Mouse (Mus musculus): ENCODE results near the gene Plb1. TPM values are rescaled to one million over a fixed set of nuclear protein-coding genes. Genes with fewer than 3 reads are reported as not detected.

Plb1 gene
- polyA plus RNA-seq, 1 experiment from 2014 or later: 18.1 TPM

GRCm38 (mm10) chr5:32280066-32280465 lies 47.6 kb downstream of the Plb1 start:
- ATAC-seq (ENCODE audit: low read depth): no peak
- no peaks in the 10 kb centered on the region for H3K9me3 ChIP-seq (ENCODE audit: control insufficient read depth, low read length)

GRCm38 (mm10) chr5:32282345-32282744 lies 49.8 kb downstream of the Plb1 start:
- Histone ChIP-seq H3K27me3 (ENCODE audit: control insufficient read depth, insufficient read depth, low read depth, low read length) (no peaks in the 10 kb centered on the region), H3K4me1 (replicated peaks; ENCODE audit: control insufficient read depth, insufficient read depth, low read length) (no peaks in the 10 kb centered on the region), H3K27ac (ENCODE audit: low read length) (no peak overlapping the region), H3K36me3 (ENCODE audit: control insufficient read depth, insufficient read depth, low read length) (no peaks in the 10 kb centered on the region), H3K9me3 (ENCODE audit: control insufficient read depth, low read length) (no peaks in the 10 kb centered on the region), H3K4me2 (ENCODE audit: low read depth, low read length) (no peak overlapping the region), H3K4me3 (ENCODE audit: low read length) (no peak overlapping the region), H3K9ac (ENCODE audit: low read length) (no peak overlapping the region)
- 39% methylated on average over 4 of the region's 4 CpGs for WGBS
- no peak for ATAC-seq (ENCODE audit: low read depth)

More at GRCm38 (mm10) chr5:32280066-32280465, 47.6 kb downstream of the Plb1 start:
- Histone ChIP-seq H3K4me3 (ENCODE audit: low read length) (no peak overlapping the region), H3K36me3 (ENCODE audit: control insufficient read depth, insufficient read depth, low read length) (no peaks in the 10 kb centered on the region), H3K27me3 (ENCODE audit: control insufficient read depth, insufficient read depth, low read depth, low read length) (no peaks in the 10 kb centered on the region), H3K9ac (ENCODE audit: low read length) (no peak overlapping the region), H3K4me1 (replicated peaks; ENCODE audit: control insufficient read depth, insufficient read depth, low read length) (no peaks in the 10 kb centered on the region), H3K4me2 (ENCODE audit: low read depth, low read length) (no peak overlapping the region), H3K27ac (ENCODE audit: low read length) (no peak overlapping the region)
- 39% methylated on average over 3 of the region's 3 CpGs for WGBS

GRCm38 (mm10) chr5:32283457-32283856 lies 50.9 kb downstream of the Plb1 start:
- H3K36me3 ChIP-seq (ENCODE audit: control insufficient read depth, insufficient read depth, low read length): no peaks in the 10 kb centered on the region
- H3K4me1 ChIP-seq (replicated peaks; ENCODE audit: control insufficient read depth, insufficient read depth, low read length): no peaks in the 10 kb centered on the region
- H3K9ac ChIP-seq (ENCODE audit: low read length): no peak overlapping the region
- no peak overlapping the region for H3K4me2 ChIP-seq (ENCODE audit: low read depth, low read length)
- WGBS: 63% methylated on average over 2 of the region's 2 CpGs
- no peak overlapping the region for H3K27ac ChIP-seq (ENCODE audit: low read length)
- H3K4me3 ChIP-seq (ENCODE audit: low read length): no peak overlapping the region
- H3K9me3 ChIP-seq (ENCODE audit: control insufficient read depth, low read length): no peaks in the 10 kb centered on the region
- no peaks in the 10 kb centered on the region for H3K27me3 ChIP-seq (ENCODE audit: control insufficient read depth, insufficient read depth, low read depth, low read length)
- ATAC-seq (ENCODE audit: low read depth): no peak

- H3K27ac ChIP-seq (ENCODE audit: low read length): no peak overlapping the region
- H3K4me3 ChIP-seq (ENCODE audit: low read length): no peak overlapping the region
- no peaks in the 10 kb centered on the region for H3K4me1 ChIP-seq (replicated peaks; ENCODE audit: control insufficient read depth, insufficient read depth, low read length)
- 70% methylated on average over 4 of the region's 4 CpGs for WGBS
- H3K9me3 ChIP-seq (ENCODE audit: control insufficient read depth, low read length): no peaks in the 10 kb centered on the region
- H3K9ac ChIP-seq (ENCODE audit: low read length): no peak overlapping the region
- ATAC-seq (ENCODE audit: low read depth): no peak
- no peaks in the 10 kb centered on the region for H3K27me3 ChIP-seq (ENCODE audit: control insufficient read depth, insufficient read depth, low read depth, low read length)
- H3K4me2 ChIP-seq (ENCODE audit: low read depth, low read length): no peak overlapping the region
- H3K36me3 ChIP-seq (ENCODE audit: control insufficient read depth, insufficient read depth, low read length): no peaks in the 10 kb centered on the region
Measured at GRCm38 (mm10) chr5:32286315-32286714, 53.8 kb downstream of the Plb1 start.

GRCm38 (mm10) chr5:32288021-32288420 lies 55.5 kb downstream of the Plb1 start:
- H3K4me1 ChIP-seq (replicated peaks; ENCODE audit: control insufficient read depth, insufficient read depth, low read length): no peaks in the 10 kb centered on the region
- H3K27me3 ChIP-seq (ENCODE audit: control insufficient read depth, insufficient read depth, low read depth, low read length): no peaks in the 10 kb centered on the region
- H3K9me3 ChIP-seq (ENCODE audit: control insufficient read depth, low read length): no peaks in the 10 kb centered on the region
- no peak for ATAC-seq (ENCODE audit: low read depth)
- no peak overlapping the region for H3K4me2 ChIP-seq (ENCODE audit: low read depth, low read length)
- H3K36me3 ChIP-seq (ENCODE audit: control insufficient read depth, insufficient read depth, low read length): no peaks in the 10 kb centered on the region
- no peak overlapping the region for H3K4me3 ChIP-seq (ENCODE audit: low read length)
- no peak overlapping the region for H3K9ac ChIP-seq (ENCODE audit: low read length)
- no peak overlapping the region for H3K27ac ChIP-seq (ENCODE audit: low read length)

- WGBS: 43% methylated on average over 2 of the region's 2 CpGs
- Histone ChIP-seq H3K36me3 (ENCODE audit: control insufficient read depth, insufficient read depth, low read length) (no peaks in the 10 kb centered on the region), H3K4me1 (replicated peaks; ENCODE audit: control insufficient read depth, insufficient read depth, low read length) (no peaks in the 10 kb centered on the region), H3K27me3 (ENCODE audit: control insufficient read depth, insufficient read depth, low read depth, low read length) (no peaks in the 10 kb centered on the region), H3K4me2 (ENCODE audit: low read depth, low read length) (no peak overlapping the region), H3K9me3 (ENCODE audit: control insufficient read depth, low read length) (no peaks in the 10 kb centered on the region), H3K4me3 (ENCODE audit: low read length) (no peak overlapping the region), H3K9ac (ENCODE audit: low read length) (no peak overlapping the region), H3K27ac (ENCODE audit: low read length) (no peak overlapping the region)
- ATAC-seq (ENCODE audit: low read depth): no peak
Measured at GRCm38 (mm10) chr5:32291316-32291715, 58.8 kb downstream of the Plb1 start.

- Histone ChIP-seq H3K27ac (ENCODE audit: low read length) (no peak overlapping the region), H3K9ac (ENCODE audit: low read length) (peak overlapping the region; percentile 41; the same call in 1 of the 2 replicates), H3K4me1 (replicated peaks; ENCODE audit: control insufficient read depth, insufficient read depth, low read length) (no peaks in the 10 kb centered on the region), H3K27me3 (ENCODE audit: control insufficient read depth, insufficient read depth, low read depth, low read length) (no peaks in the 10 kb centered on the region), H3K9me3 (ENCODE audit: control insufficient read depth, low read length) (no peaks in the 10 kb centered on the region), H3K4me3 (ENCODE audit: low read length) (peak overlapping the region; percentile 28), H3K36me3 (ENCODE audit: control insufficient read depth, insufficient read depth, low read length) (no peaks in the 10 kb centered on the region), H3K4me2 (ENCODE audit: low read depth, low read length) (peak overlapping the region; percentile 54)
- peak; percentile 91 for ATAC-seq (ENCODE audit: low read depth)
- 7% methylated on average over 23 of the region's 23 CpGs for WGBS
Measured at GRCm38 (mm10) chr5:32302991-32303921, 70.7 kb downstream of the Plb1 start.

- Histone ChIP-seq H3K36me3 (ENCODE audit: control insufficient read depth, insufficient read depth, low read length) (no peaks in the 10 kb centered on the region), H3K9me3 (ENCODE audit: control insufficient read depth, low read length) (no peaks in the 10 kb centered on the region), H3K4me2 (ENCODE audit: low read depth, low read length) (no peak overlapping the region), H3K4me1 (replicated peaks; ENCODE audit: control insufficient read depth, insufficient read depth, low read length) (no peaks in the 10 kb centered on the region), H3K27me3 (ENCODE audit: control insufficient read depth, insufficient read depth, low read depth, low read length) (no peaks in the 10 kb centered on the region), H3K27ac (ENCODE audit: low read length) (no peak overlapping the region), H3K9ac (ENCODE audit: low read length) (no peak overlapping the region), H3K4me3 (ENCODE audit: low read length) (no peak overlapping the region)
- ATAC-seq (ENCODE audit: low read depth): no peak
- 52% methylated on average over 2 of the region's 2 CpGs for WGBS
Measured at GRCm38 (mm10) chr5:32307106-32307505, 74.6 kb downstream of the Plb1 start.

- ATAC-seq (ENCODE audit: low read depth): no peak
- Histone ChIP-seq H3K4me2 (ENCODE audit: low read depth, low read length) (no peak overlapping the region), H3K27me3 (ENCODE audit: control insufficient read depth, insufficient read depth, low read depth, low read length) (no peaks in the 10 kb centered on the region), H3K4me3 (ENCODE audit: low read length) (no peak overlapping the region), H3K9ac (ENCODE audit: low read length) (no peak overlapping the region), H3K4me1 (replicated peaks; ENCODE audit: control insufficient read depth, insufficient read depth, low read length) (no peaks in the 10 kb centered on the region), H3K36me3 (ENCODE audit: control insufficient read depth, insufficient read depth, low read length) (no peaks in the 10 kb centered on the region), H3K9me3 (ENCODE audit: control insufficient read depth, low read length) (no peaks in the 10 kb centered on the region), H3K27ac (ENCODE audit: low read length) (no peak overlapping the region)
- 75% methylated on average over 4 of the region's 4 CpGs for WGBS
Measured at GRCm38 (mm10) chr5:32308647-32309046, 76.1 kb downstream of the Plb1 start.

Measured in lung, embryonic 16.5 days (tissue).